Mouse (Mus musculus) CD8-positive naive resting alpha-beta T cell, adult 2 months (primary cell): ENCODE measurements at regions not wholly inside any gene's neighbourhood (a gene's known extent, or its start where the extent isn't known, plus 50 kb on each side); places are given as distances from the start of the nearest gene placed in this dataset.
"Not testable (repeated sequence)": the region's sequence is repeated elsewhere in the genome, so short reads cannot be mapped to it uniquely, and the experiment has no call there.

Experiments
- DNase-seq, 2 experiments: peaks; one replicate each; pipeline ENCODE4 v3.0.0; 2022; ENCODE audit warnings: low read depth in 2 of 2, low spot score in 2 of 2

DNA sequence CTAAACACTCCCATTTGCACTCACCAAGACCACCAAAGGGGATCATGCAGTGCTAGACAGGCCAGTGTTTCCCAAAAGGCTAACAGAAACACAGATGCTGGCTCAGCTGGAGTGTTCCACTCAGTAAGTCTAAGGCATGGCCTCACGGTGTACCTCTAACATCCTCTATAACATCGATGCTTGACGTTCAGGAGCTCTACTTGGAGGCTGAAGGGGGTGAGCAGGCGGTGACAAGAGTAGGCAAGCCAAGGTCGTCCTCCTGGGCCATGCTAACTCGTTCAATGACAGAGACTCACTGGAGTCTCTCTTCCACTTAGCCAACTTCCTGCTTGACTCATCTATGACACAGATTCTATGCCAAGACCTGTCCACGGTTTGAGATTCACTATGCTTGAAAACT is 105.9 kb upstream of the Fhl2 start:
- DNase-seq = no peak

DNA sequence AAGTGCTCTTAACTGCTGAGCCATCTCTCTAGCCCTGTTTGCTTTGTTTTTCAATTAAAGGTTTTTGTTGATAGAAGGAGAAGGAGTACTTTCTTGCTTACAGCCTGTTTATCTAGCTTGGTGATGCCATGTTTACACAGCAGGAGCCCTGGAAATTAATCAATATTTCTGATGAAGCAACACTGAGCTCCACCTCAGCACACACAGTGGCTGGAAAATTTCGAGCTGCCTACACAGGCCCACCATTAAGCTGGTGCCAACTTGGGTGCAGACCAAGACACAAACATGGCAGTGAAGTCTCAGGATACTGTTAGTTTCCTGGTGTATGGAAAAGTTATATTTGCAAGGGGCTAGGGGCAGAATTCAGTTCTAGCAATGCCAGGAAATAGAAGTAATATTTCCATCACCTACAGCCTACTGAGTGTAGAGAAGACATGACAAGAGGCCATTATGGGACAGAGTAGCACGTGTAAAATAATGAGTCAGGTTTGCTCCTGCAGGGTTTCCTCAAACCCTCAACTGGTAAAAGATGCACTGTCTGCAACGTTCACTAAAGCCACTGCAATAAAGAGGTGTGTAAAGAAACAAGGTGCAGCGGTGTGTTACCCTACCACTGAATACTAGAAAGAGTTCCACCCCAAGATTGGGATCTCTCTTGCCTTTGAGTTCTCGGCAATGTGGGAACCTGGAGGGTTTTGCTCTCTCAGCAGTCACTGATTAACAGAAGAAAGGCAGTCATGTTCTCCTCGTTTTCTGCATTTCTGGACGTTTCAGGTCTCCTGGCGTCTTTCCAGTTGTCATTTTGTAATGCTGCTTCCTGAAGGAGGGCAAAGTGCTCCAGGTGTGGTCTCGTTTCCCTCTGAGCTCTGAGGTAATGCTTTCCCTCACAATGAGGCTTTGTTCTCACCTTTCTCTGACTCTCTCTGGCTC is 108.8 kb upstream of the Fhl2 start:
- no peak for DNase-seq

DNA sequence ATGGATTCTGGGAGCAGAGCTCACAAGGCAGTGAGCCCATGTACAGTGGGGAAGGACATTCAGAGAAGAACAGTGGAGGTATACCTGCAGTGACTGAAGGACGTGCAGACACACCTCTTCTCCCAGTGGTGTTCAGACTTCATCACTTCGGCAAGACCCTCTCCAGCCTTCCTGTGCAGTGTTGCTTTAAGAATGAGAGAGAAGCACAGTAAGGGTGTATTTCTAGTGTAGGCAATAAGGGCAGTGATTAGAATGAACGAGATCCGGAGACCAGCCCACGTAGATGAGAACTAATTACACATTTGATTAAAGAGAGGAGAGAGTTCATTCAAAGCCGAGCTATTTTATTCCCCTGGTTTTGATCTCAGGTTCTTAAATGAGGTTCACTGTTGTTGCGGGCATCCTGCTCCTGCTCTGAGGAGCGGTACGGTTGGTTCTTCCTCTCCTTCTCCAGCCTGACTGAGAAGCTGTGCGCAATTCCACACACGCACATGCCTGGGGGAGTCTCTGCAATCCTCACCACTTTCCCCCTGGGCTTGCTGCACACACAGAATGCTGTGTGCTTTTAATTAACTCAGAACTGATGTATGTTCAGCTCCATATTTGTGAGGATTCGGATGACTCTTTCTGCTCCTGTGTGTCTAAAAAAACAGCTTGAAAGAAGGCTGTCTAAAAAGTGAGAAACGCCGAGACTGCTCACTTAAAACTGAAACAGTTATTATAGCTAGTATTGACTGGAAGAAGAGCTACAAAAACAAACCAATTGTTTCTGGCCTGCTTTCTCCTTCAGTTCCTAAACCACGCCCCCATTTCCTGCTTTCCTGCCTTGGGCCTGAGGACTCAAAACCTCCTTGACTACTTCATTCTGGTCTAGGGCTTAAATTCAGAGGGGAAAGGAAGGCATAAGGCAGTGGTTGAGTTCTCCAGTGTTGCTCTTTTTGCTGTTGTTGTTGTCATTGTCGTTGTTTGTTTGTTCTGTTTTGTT is 114.2 kb upstream of the Fhl2 start:
- DNase-seq = no peak

DNA sequence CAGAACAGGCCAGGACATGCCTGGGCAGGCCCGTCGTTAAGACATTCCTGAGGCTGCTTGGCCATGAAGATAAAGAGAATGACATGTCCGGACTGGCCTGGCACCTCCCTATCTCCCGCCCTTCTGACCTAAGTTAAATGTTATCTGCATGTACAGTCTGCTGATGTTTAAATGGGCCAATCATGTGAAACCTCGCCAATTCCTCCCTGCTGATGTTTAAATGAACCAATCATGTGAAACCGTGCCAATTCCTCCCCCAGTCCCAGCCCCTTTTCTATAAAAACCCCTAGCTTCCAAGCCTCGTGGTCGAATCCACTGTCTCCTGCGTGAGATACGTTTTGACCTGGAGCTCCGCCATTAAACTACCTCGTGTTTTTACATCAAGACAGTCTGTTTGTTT is 119.5 kb upstream of the Fhl2 start:
- not testable (repeated sequence) for DNase-seq

DNA sequence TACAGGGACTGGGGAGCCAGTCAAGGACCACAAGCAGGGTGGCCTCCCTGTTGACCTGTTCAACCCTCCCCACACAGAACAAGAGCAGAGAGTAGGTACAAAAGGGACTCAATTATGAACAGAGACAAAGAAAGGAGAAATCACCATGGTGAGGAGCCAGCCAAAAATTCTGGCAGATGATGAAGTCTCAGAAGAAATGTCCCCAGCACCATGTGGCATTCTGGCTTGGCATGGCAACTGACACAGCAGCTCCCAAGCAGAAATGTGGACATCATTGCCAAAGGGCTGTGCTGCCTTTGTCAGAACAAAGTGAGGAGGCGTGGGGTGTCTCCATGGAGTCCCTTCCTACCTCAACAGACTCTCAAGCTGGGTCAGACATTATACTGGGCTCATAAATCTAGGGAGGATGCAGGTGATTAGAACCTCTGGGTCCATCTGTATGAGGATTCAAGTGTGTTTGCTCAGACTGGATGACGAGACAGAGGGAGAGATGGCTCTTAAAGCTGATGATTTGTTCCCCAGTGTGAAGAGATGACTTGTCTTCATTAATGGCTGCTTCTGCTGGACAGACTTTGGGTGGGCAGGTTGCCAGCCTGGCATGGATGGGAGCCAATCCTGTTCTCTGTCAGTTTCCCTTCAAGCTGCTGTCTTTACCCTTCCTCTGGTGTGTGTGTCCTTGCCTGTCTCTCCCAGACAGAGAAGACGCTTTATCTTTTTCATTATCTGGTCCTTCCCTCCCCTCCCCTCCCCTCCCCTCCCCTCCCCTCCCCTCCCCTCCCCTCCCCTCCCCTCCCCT is 120.5 kb upstream of the Fhl2 start:
- DNase-seq = no peak

DNA sequence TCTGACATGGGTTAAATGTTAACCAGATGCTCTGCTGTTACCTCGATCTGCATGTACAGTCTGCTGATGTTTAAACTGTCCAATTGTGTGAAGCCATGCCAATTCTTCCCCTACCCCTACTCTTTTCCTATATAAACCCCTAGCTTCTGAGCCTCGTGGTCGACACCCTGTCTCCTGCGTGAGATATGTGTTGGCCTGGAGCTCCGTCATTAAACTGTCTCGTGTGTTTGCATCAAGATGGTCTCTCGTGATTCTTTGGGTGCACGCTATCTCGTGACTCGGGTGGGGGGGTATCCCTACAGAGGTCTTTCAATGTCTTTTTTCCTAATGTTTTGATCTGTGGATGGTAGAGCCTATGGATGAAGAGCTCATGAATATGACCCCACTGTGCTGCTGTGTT is 110.9 kb upstream of the Nck2 start:
- not testable (repeated sequence) for DNase-seq

DNA sequence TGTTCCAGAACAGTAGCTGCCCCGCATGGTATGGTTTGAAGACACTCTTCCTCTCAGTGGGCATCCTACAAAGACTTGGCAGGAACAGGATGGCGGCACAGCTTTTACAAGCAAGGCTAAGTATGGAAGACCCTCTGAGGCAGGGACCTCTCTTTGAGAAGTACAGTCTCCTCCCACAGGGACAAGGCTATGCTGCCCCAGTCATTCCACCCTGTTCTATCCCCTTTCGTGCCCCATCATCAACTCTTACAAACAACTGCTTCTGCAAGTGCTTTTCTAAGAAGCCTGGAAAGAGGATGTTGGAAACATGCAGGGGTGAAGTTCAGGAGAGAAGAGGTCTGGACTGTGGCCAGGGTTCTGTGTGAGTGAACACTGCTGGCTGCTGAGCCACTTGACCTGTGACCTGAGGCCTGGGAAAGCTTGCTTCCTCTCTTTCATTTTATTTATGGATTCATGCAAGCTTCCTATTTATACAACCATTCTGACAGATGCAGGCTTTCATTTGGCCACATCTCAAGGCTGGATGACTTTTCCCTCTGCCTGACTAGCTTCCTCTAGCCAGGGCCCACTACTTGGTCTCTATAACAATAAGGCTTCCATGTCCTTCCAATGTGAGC is 107.1 kb upstream of the Nck2 start:
- no peak for DNase-seq

DNA sequence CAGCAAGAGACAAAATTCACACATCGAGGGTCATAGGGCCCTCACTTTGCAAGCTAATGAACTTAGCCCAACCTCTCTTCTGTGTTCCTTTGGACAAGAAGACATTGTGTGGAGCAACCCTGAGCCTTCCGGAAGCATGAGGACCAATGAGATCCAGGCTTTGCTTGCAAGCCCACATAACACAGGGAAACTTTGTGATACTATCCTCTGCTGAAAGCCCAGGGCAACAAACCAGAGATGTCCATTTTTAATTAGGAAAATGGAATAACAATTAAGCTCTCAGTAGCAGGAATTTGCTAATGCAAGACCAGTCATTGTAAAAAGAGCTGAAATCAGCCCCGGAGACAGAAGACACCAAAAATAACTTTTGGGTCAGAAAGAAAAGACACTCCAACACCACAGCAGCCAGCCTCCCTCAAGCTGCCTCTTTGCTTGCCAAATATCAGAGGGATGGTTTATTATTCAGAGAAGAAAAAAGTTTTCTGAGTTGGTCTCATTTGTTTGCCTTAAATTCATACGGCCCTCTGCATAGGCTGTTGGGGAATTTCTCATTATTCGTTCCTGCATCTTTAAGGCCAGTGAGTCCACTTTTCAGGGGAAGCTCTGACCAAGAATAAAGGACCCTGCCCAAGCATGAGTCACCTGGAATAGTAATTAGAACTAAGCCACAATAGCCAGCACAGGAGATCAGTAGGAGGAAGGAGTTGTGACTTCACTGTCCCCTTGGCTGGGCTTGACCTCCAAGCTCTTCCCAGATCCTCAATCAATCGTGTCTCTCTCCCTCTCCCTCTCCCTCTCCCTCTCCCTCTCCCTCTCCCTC is 106.1 kb upstream of the Nck2 start:
- no peak for DNase-seq

DNA sequence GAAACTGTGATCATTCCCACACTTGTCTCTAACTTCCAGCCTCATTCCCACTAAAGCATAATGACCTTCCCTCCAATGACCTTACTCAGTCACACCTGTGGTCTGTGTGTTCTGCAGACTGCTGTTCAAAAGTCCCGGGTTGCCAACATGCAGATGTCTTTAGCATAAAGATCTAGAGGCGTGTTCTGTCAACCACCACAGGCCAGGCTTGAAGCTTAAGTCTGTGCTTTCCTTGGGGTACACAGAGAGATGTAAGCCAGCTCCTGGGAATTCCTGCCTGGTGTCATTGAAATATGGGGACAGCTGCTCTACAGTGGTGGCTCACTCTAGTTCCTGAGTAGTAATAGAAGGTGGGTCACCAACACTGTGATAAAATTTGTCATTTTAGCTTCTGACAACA is 101.5 kb upstream of the Nck2 start:
- DNase-seq = no peak

DNA sequence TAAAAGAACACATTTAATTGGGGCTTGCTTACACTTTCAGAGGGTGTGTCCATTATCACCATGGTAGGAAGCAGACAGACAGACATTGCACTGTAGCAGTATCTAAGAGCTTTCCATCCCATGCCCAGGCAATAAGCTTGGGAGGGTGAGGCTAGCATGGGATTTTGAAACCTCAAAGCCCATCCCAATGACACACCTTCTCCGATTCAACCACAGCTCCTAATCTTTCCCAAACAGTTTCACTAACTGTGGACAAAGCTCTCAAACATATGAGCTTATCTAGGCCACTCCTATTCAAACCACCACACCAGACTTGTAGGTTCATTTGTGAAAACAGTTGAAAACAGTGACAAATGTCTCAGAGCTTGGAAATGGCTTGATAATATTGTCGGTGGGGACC is 101.0 kb upstream of the Nck2 start:
- no peak for DNase-seq

DNA sequence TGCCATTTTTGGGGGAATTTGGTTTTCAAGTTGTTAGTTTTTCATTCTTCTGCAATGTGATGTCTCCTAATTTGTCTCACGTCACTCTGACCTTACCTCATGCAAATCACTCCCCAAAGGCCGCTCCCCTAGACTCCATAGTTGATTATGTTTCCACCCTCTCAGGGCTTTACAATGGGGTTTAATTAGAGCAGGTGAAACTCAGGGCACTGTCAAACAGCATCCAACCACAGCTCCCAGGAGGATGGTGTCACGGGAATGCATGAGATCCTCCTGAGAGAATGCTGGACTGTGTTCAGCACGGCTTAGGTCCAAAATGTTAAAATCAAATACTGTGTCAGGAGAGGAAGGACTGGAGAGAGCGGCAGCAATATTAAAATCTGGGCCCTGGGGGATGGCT is 100.4 kb upstream of the Nck2 start:
- no peak for DNase-seq

DNA sequence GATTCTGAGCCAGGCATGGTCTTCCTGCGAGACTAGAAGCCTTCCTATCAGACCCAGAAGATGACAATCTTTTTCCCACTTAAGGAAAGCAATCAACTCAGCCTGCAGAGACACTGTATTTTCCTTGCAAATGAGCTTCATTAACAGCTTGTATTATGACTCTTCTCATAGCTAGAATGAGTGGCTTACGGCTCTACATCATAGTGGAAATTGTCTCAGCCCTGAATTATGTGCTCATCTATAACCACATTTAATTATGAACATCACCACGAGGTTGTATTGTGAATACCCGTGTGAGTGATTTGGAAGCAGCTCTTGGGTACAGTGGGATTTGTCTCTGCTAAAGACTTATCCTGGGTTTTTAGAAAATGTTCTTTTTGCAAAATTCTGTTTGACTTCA is 97.2 kb upstream of the Nck2 start:
- no peak for DNase-seq

DNA sequence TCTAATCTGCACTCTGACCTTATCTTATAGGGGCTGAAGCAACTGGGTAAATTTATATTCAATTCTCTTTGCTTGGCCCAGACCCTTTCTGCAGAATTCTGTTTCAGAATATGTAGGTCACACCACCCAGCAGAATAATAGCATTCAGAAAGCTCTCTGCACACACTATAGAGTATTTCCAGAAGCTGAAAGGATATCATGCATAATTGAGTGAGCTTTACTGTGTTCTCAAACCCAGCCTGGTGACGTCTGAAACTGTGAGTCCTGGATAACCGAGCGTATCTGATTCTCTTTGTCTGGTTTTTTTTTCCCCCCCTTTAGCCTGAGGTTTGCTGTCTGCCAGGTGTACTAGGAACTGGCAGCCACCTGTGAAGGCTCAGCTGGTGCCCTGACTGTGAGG is 94.4 kb upstream of the Nck2 start:
- no peak for DNase-seq

DNA sequence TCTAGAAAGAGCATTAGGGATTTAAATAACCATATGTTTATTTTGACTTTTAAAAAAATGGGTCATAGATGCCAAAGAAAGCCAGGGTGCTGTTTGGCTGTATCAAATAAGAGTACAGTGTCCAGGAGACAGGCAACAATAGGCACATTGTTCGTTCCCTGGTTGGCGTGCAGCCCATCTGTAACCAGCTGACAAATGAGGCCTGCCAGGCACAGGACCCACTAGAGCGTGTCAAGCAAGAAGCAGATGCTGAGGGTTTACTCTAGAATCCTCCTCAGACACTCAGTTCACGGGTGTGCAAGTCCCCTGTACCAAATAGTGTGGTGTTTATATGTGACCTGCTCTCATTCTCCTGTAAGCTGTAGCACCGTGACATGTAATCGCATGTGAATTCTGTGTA is 86.2 kb upstream of the Nck2 start:
- DNase-seq = no peak

DNA sequence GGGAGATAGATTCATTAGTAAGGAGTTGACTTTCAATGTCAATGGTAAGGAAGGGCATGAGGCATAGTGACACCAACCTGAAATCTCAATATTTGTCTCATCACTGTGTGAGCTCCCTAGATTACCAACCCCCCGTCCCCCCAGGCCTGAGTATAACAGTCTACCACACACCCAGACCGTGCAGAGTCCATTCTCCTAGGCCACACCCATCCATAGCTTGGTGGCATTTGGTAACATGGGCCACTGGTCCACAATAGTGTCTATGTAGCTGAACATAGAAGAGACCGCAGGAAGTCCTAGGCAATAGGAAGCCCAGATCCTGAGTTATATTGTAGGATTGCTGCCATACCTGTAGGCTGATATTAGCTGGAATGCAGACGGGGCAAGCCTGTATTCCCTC is 84.7 kb upstream of the Nck2 start:
- no peak for DNase-seq

DNA sequence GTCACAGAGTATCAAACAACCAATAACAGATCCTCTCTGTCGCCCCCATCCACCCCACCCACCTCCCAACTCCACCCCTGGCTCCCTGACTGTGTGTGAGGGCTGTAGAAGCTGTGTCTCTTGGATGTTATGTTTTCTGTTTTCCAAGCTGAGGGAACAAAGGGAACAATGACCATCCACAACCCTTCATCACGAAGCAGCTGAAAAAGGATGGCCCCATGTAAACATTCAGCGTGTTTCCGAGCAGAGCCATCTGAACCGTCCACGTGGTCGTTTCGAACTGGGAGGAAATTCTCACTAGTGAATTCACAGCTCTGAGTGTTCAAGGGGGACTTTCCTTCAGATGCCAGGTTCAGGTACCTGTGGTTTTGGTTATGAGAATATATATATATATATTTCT is 84.1 kb upstream of the Nck2 start:
- no peak for DNase-seq

DNA sequence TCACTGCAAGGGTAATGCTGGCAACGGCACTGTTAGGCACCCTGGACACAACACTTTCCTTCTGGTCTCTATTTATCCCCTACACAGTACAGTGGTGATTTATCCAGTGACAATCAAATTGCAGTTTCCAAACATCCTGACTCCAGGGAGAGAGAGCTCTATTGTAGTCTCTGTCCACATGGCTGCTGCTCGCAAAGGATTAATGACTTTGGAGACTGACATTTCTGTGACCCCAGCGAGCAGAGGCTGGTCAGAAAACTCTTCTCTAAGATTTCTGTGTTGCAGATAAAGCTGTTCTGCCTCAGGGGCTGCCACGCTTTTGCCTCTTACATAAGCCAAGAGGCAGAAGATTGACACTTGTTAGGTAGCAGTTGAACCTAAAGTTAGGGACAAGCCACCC is 83.6 kb upstream of the Nck2 start:
- no peak for DNase-seq

DNA sequence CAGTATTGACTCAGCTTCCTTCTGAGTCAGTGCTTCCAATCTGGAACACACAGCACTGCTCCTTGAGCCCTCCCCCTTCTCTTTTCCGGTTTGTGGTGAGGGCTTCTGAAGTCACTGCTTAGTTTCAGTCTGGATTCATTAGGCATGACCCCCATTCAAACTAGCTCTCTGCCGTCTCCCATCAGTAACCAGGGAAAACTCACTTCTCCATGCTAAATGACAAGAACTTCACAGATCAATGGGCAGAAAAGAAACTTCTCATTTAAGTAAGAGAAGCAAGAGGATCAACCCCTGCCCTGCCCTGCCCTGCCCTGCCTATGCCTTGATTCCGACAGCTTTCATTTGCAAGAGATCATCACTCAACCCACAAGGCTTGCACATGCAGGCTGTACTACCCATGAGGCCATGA is 82.9 kb upstream of the Nck2 start:
- peak in 1 of 2 experiments; percentile 12 for DNase-seq

DNA sequence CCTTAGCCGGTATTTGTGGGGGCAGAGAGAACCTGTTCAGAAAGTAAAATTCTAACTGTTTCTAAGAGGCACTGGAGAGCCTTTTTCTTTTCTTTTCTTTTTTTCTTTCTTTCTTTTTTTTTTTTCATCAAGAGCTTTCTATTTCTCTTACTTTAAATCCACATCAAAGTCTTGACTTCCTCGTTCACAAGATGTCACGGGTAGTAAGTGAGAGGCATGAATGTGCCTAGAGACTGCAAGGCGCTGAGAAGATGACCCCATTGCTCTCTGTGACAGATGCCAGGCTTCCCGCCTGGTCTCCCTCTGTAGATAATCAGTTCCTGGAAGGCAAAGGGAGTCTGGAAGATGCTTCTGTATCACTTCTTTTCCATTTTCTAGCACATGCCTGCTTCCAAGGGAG is 82.2 kb upstream of the Nck2 start:
- DNase-seq = peak in 1 of 2 experiments; percentile 6

DNA sequence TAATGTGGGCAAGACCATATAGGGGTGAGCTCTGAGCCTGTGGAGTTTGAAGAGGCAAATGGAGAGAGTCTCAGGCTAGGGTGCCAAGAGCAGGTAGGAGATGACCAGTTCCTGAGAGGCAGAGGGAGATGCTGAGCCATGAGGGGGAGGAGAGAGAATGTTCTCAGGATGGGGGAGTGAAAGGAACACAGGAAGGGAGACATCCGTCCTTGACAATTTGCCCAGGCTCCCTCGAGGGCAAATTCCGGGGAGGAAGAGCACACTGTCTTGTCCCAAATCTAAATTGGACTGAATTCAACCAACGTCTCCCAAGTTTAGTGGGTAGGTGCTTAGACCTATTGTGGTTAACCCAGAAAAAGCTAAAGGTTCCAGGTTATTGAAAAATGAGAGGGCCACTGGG is 81.2 kb upstream of the Nck2 start:
- DNase-seq = no peak
